Mouse (Mus musculus): Measurements from ENCODE around the gene Ptpn4.

Ptpn4 gene

DNA sequence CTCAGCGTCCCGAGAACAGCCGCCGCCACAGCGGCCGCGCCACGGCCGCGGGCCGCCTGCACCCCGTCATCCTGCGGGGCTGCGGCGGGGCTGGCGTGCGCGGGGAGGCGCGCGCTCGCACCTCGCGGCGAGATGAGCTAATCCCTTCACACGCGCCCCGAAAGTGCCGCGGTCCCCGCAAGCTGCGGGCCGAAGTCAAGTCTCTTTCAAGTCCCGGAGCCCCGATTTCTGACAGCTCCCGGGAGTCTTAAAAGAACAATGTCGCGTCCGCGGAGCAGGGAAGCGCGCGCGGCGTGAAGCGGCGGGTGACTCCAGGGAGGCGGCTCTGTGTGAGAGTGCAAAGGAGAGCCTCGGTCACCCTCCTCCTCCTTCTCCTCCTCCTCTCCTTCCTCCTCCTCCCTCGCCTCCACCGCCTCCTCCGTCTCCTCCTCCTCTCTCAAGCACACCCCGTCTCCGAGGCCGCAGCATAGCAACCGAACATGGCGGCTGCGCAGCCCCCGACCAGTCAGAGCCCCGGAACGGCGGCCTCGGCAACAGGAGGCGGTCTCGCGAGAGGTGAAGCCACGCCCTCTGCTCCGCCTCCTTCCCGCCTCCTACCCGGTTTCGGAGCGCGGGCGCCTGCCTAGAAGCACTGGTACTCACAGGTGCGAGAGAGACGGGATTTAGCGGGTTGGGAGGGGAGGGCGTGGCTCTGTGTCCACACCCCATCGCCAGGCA lies at the start of gene Ptpn4:
Ptpn4 (minus strand) TSS at position 579 of the 717 bp plus-strand sequence.
- peak; percentile 99 for DNase-seq

DNA sequence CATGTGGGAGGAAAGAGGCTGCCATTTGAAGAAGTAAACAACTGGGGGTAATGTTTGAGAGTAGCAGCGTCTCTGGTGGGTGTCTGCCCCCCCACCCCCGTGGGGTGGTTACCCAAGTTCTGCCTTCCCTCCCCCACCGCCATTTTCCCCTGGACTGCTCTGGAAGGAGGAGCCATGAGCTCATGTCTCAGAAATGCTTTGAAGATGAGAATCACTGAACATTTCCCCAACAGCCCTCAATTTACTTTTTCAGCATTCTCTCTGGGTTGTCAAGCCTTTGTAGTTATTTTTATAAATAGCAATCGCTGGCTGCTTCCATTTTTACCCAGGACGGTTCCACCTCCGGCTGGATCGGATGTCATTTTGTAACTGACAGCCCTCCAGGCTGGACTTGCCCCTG lies 48.9 kb upstream of the Ptpn4 start:
- no peak for DNase-seq

DNA sequence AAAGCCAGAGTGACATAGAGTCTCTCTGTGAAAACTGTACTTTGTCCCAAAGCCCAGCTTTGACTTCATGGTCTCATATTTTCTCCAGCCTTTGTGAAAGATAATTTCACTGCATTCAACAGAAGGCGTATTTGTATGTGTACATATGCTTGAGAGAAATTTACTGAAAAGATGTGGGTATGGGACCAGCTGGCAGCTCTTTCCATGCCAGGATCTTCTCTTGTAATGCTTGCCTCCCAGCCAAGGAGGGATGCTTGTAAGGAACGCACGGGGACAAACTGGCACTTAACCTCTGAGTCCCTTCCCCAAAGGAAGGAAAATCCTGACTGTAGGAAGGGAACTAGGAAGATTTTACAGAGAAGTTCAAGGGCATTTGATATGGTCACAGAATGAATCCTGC lies 46.9 kb upstream of the Ptpn4 start:
- DNase-seq, result no peak

DNA sequence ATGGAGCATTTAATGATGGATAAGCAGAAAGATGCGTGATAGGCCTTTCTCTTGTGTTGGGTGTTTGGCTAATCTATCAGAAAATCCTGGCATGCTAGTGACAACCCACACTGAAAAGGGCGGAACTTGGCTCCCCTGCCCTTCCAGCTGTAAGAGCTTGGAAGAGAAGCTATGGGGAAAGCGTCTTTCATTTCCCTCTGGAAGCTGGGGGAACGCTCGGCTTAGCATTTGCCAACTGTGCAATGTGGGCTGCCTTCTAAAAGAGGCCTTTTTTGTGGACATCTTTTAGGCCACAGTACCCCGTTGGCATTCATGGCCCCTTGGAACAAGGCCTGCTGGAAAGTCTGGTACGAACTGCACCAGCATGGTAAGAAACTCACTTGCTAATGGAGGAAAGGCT lies 41.5 kb upstream of the Ptpn4 start:
- no peak for DNase-seq

DNA sequence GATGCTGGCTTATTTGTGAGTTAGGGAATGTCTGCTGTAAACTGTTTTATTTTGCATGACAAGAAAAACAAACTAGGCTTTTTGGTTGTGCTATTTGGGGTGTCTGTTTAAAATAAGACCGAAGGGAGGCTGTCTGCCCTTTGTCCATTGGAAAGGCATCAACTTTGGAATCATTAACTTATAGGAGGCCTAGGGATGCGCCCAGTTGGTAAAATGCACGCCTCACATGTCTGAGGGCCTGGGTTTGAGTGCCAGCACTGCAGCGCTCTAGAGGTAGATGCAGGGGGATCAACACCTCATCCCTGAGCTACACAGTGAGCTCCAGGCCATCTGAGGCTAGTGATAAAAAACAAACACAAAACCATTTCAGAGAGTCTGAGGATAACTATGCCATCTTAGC lies 40.1 kb upstream of the Ptpn4 start:
- DNase-seq, result no peak

DNA sequence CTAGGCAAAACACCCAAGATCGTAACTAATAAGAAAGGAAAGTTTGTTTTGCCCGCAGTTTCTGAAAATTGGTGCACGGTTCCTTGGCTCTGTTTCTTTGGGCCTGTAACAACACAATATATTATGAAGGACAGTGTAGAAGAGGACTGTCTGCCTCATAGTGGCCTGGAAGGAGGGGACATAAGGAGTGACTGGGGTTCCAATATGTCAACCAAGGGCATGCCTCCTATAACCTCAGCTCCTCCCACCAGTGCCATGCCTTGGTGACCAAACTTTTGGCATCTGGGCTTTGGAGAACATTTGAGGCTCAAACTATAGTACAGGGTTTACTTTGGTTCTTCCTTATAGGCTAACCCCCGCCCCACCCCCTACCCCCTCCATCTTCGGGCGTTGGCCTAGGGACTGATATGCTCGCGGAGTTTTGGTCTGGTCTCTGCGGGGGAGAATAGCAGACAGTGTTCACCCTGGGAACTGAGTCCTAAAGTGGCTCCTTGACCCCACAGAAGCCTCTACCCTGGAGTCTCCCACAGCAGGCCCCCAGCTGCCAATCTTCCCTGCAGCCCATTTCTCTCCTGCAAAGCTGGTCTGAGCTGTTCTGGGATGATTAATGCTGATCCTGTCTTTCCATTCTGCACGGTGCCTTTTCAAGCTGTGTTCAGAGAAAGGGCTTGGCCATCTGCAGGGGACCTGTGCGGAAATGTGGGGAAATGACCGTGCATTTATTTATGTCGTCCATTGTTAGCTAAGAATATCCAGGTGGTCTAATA lies 31.2 kb upstream of the Ptpn4 start:
- DNase-seq, result no peak

DNA sequence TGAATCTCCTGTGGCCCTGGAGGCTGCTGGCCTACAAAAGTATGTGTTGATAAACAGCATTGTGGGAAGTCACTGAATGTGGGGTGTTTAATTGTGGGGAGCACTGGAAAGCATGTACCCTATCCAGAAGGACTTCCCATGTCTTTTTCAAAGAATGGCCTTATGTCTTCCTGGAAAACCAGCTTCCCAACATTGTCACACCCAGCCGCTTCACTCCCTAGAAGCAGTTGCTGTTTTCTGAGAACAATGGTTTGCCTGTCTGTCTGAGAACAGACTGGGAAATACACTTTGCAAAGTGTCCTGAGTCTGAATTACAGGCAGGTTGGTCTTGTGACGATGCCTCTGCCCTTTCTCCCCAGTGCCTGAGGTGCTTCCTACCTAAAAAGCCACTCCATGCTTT lies 29.9 kb upstream of the Ptpn4 start:
- no peak for DNase-seq

DNA sequence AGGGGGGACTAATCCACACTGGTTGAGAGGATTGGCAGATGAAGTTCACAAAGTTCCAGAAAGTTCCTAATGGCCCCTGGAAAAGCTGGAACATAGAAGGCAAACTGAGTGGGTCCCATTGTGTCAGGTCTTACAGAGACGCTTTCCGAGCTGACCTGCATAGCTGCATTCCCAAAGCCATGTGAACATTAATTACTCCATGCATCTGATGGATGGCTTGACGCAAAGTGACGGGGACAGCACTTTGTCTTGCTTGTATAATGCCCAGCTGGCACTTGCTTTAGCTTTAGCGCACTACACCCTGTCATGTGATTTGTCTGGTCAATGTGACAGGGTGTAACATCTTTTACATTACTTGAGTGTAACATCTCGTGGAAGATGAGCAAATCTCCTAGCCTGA lies 27.9 kb upstream of the Ptpn4 start:
- no peak for DNase-seq

DNA sequence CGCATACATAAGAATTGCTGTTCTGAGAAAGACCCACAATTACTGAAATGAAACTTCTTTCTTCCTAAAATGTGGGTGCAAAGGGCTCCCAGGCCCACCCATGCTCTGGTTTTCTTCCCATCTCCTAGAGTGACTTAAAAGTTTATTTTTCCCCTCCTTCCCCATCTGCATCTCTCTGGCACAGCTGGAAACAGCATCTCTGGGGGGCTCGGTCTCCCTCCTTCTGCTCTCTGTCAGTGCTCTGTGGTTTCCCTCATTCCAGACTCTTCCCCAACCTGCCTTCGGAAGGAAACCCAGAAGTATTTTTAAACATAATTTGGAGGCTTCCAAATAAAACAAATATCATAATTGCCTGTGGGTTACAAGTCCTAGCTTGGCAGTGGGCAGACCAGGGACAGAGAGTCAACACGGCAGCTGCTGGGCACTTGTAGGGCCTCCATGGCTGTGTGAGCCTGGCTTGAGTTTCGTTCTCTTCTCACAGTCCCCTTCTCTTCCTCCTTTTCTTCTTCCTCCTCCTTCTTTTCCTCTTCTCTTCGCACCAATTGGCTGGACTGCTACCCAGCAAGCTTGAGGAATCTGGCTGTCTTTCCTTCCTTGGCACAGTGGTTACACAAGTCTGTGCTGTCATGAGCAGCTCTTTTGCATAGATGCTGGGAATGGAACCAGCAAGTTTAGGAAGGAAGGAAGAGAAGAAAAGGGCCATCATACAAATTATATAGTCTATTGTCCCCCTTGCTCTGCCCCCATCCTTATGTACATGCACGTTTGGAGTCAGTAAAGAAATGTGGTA lies 26.3 kb upstream of the Ptpn4 start:
- no peak for DNase-seq

DNA sequence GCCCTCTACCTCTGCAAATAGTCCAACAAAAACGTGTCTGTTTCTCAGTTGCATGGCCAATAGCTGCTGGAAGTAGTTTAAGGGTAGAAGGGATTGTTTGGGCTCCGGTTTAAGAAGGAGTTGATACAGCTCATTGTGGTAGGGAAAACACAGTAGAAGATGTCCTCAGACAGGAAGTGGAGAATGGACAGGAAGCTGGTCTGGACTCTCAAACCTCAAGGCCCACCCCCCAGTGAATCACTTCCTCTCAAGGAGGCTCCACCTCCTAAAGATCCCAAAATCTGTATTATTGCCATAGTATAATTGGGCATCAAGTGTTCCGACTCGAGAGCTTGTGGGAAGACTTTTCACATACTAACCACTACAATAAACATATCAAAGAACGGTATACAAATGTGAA lies 22.2 kb upstream of the Ptpn4 start:
- no peak for DNase-seq

DNA sequence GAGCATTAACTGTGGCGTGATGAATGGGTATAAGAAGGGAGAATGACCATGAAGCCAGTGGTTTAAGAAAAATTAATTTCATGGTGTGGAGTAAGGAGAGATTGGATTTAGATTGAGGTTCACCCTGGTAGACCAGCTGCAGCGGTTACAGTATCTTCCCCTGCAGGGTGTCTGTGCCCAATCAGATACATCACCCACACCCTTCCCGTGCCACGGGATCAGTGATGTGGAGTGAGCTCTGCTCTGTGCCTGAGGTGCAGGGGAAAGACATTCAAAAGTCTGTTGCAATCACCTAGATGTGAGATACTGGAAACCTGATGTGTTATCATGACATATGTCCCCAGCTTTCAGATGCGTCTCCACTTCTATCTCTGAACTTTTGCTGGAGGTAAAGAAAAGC lies 15.6 kb upstream of the Ptpn4 start:
- no peak for DNase-seq

DNA sequence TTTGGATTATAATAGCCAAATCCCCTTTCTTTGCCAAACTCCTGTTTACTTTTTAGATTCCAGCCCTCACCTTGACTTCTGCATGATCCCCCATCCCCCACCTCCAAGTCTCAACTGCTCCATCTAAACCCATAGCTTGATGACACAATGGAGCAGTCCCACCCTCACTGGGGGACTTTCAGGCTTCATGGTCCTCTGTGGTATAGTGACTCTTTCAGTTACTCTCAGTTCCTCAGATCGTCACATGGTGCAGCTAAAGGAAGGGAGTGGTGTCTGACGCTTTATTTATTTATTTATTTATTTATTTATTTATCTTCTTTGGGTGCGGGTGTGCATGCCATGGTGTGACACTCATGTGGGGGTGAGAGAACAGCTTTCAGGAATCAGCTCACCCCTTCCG lies 14.9 kb upstream of the Ptpn4 start:
- DNase-seq, result no peak

DNA sequence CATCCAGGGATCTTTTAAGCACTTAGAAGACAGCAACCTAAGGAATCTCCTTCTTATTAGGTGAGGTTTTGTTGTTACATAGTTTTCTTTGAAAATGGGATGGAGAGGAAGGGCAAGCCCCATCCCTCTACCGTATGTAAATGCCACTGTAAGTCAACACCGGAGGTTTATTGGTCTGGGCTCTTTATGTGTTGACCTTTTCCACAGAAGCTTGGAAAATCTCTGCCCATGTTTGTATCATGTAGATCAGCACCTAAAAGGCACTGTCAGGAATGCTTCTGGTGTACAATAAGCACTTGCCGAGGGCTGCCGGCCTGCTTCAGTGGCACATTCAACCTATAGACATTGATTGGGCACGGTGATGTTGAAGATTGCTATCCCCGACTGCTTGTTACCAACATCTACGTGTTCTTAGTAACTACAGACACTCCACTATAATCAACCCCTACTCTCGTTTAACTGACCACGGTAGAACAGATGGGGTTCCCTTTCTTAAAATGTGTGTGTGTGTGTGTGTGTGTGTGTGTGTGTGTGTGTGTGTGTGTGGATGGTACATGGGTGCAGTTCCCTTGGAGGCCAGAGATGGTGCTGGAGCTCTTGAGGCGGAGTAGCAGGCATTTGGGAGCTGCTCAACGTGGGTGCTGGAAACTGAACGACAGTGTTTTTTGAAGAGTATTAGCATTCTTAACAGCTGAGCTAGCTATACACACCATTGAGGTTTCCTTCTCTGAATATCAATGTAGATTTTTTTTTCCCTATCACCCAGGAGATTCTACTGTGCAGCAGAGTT lies 11.9 kb upstream of the Ptpn4 start:
- DNase-seq, result no peak

DNA sequence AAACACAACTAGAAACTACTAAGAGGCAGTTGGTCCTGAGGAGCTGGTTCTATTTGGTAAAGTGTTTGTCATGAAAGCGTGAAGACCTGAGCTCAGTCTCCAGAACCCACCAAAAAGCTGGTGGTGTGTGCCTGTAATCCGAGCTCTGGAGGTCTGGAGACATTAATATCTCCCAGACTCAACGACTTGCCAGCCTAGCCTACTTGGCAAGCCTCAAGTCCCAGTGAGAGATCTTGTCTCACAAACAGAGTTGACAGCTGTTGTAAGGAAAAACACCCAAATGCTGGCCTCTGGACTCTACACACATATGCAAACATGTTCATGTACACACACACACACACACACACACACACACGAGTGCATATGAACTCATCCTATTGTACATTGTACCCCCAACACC lies 7.9 kb upstream of the Ptpn4 start:
- no peak for DNase-seq

DNA sequence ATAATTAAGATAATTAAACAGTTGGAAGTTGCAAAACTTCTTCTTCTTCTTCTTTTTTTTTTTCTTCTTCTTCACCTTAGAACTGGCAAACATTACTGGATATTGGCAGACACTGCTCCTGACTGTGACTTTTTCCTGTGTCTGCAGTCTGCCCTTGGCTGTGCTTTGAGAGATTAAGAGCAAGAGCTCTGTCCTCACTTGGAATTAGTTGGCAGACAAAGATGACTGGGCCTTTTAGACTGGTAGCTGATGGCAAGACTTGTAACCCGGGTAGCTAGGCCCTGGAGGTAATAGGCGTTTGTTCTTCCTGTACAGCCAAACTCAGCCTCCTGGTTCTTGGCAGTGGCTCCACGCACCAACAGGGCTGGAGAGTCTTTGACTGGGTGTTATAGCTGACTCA lies 5.7 kb upstream of the Ptpn4 start:
- no peak for DNase-seq

DNA sequence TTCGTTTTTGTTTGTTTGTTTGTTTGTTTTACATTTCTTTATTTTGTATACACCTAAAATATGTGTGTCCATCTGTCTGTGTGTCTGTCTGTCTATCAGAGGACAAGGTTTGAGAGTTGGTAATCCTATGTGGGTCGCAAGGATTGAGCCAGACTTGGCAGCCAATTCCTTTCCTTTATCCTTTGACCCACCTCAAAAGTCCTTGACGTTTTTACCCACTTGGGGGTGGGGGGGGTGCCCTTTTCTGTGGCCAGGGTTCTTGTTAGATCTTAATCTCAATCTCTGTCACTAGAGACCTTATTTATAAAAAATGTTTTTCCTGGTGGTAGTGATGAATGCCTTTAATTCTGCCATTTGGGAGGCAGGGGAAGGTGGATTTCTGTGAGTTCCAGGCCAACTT lies 828 bp upstream of the Ptpn4 start:
- no peak for DNase-seq

DNA sequence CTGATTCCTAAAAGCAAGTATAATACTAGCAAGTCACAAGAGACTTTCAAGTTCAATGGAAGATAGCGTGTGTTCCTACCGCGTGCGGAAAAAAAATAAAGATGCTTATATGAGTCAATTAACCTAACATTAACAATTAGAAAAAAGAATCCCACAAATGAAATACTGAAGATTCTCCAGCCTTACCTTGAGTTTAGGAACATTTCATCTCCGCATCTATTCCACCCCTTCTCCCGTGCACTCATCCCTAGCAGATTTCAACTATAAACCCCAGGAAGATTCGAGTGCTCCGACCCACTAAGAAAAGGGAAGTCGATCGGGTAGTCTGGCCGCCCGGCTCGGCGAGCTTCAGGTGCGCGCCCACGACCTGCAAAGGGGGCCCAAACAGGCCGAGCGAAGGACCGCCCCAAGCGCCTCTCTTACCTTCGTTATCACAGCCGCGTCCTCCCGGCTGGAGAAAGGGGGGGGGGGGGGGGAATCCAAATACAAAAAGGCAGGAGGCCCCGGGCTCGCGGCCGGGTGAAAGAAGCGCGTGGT lies 866 bp downstream of the Ptpn4 start:
- peak in 1 of 2 experiments; percentile 31 for DNase-seq

DNA sequence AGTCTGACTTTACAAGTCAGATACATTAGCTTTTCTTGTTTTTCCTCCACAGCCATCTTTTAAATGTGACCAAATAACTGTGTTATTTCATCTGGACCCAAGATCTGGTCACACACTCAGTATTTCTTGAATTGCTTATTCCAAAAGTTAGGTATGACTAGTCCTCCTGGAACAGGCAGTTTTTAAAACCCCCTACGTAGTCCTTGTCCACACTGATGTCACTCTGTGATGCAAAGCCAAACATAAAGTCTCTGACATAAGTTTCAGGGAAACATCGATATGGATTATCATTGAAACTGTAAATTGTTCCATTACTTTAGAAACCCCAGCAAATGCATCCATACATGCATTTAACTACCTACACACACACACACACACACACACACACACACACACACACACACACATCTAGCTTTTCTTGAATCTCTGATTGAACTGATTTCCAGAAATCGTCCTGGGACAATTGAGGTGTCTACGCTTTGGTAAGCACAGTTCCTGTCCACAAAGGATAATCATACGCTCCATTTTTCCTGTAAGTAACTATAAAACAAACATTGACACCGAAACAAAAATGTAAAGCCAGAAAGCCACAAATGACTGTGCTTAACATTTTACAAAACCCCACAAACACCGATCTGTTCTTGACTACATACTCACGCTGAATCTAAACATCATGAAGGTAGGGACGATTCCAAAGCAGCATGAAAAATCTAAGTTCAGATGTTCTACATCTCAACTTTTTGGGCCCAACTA lies 1.5 kb downstream of the Ptpn4 start:
- DNase-seq, result no peak

DNA sequence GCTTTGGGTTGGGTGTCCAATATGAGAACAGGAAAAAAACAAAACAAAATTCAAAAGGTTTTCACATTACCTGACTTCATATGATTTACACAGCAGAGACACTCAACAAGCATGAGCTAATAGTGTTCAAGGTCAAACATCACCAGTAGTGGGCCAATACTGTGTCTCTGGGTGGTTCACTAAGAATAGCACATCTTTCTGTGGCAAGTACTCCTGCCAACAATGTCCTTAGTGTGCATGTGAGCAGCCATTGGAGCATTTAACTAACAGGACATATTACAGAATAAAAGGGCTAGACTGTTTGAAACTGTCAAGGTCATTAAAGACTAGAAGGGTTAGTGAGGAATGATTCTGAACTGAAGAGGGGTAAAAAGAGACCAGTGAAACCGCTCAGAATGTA lies 9.3 kb downstream of the Ptpn4 start:
- no peak for DNase-seq

DNA sequence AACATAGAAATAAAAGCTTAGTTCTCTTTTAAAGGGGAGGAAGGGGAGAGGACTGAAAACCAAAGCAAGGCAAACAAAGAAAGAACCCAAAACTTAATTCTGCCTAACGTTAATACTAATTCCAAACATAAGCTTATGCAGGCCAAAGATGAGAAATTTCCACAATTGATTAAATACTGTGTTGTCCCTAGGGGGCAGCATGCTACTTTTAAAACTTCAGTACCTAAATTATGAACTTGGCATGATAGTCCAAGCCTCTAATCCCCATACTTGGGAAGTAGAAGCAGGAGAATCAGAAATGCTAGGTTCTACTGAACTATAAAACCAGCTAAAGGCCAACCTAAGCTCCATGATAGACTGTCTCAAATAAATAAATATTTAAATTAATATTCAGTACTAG lies 18.7 kb downstream of the Ptpn4 start:
- DNase-seq, result no peak

DNA sequence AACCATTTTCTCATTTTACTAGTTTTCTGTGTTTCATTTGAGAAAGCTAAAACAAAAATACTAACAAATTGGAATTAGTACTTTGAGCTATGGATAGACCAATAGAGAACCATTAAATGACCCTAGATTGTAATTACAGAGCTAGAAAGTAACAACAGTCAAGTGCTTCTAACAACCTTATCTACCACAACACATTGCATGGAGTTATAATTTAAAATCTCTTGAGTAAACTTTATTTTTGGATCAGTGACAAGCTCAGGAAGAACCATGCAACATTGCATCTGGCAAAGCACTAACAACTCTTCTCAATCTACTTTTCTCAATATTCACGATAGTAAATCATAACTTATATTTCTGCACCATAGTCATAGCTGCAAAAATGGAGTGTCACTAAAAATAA lies 29.7 kb downstream of the Ptpn4 start:
- no peak for DNase-seq

DNA sequence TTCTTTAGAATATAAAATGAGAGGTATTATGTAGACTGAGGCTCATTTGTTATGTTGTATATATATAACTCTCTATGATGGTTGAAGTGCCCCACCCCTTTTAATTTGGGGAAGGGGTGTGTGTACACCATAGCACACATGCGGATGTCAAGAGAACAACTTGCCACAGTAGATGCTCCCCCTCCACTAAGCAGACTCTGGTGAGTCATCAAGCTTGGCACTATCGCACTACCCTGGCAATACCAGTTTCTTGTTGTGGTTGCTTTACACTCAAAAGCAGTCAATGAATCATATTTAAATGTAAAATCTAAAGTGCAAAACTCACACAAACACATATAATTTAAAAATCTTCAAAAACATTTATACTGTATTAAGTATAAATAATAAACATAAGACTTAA lies 31.4 kb downstream of the Ptpn4 start:
- no peak for DNase-seq
